Comparison of ENCODE assay signal across 9 mouse cellular contexts in the genomic region with DNA sequence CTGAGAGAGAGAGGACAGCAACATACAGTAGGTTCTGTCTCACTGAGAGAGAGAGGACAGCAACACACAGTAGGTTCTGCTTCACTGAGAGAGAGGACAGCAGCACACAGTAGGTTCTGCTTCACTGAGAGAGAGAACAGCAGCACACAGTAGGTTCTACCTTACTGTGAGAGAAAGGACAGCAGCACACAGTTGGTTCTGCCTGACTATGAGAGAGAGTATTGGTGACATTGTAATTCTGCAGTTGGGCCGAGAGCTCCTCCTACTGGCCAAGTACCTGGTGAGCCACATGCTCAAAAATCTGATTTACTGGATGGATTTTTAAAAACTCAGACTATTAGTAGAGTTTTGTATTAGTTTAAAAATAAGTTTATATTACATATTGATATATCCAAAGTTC. TPM values are rescaled to one million over a fixed set of nuclear protein-coding genes. Genes with fewer than 3 reads are reported as not detected.
DNase-seq lines count a peak whose midpoint lies in the region; ATAC-seq and TF ChIP-seq lines count a peak whose summit lies in the region.
"Had no signal": no experiment of that assay in that cellular context is flagged by ENCODE, and none has a peak within 500 bp of the region (broad histone marks: within the 10 kb centered on the region; RNA-seq: fewer than 3 reads in every experiment).

No protein-coding gene starts in this region.

- 14% methylated on average over 1 of the region's 1 CpGs for WGBS in bone marrow, adult 2 months
- 16% methylated on average over 1 of the region's 1 CpGs for WGBS in embryonic facial prominence, embryonic 11.5 days

- no peak; the same call in 1 of the 2 replicates for ATAC-seq in embryonic facial prominence, embryonic 11.5 days (replicated peaks; ENCODE audit: insufficient number of reproducible peaks, low FRiP score, low TSS enrichment, low read depth)

- TF ChIP-seq EP300 in MEL (IDR thresholded peaks at IDR 0.05; ENCODE audit: low read depth in 1 of 2, low read length in 2 of 2): no peak

- H3K4me3 ChIP-seq in MEL (ENCODE audit: control insufficient read depth in 1 of 2, insufficient read depth in 1 of 2, low read depth in 2 of 2, low read length in 2 of 2): no peak overlapping the region
- no peak overlapping the region for H3K4me3 ChIP-seq in bone marrow, adult 2 months (replicated peaks; ENCODE audit: control insufficient read depth, low read depth, low read length)
- H3K4me3 ChIP-seq in embryonic facial prominence, embryonic 11.5 days (ENCODE audit: low read depth, low read length): no peak overlapping the region
- H3K4me3 ChIP-seq: megakaryocyte, embryonic 14.5 days had no signal

- no peak overlapping the region for H3K27ac ChIP-seq in MEL (ENCODE audit: control insufficient read depth, low read depth, low read length)
- H3K27ac ChIP-seq in bone marrow, adult 2 months (ENCODE audit: control insufficient read depth, insufficient read depth, low read depth, low read length, poor library complexity): no peak overlapping the region
- H3K27ac ChIP-seq in embryonic facial prominence, embryonic 11.5 days (replicated peaks; ENCODE audit: low read depth, low read length): no peak overlapping the region

- no peaks in the 10 kb centered on the region for H3K9me3 ChIP-seq in MEL (replicated peaks; ENCODE audit: insufficient read depth, low read length)
- no peaks in the 10 kb centered on the region for H3K9me3 ChIP-seq in embryonic facial prominence, embryonic 11.5 days (replicated peaks; ENCODE audit: control insufficient read depth, low read length)
- H3K9me3 ChIP-seq: megakaryocyte, embryonic 14.5 days had no signal

- H3K36me3 ChIP-seq in MEL (ENCODE audit: control insufficient read depth in 1 of 2, insufficient read depth in 2 of 2, low read length in 2 of 2): no peaks in the 10 kb centered on the region
- no peaks in the 10 kb centered on the region for H3K36me3 ChIP-seq in embryonic facial prominence, embryonic 11.5 days (replicated peaks; ENCODE audit: control insufficient read depth, insufficient read depth, low read depth, low read length)

- H3K4me2 ChIP-seq in embryonic facial prominence, embryonic 11.5 days (ENCODE audit: low read depth, low read length): no peak overlapping the region

- peak; percentile 93 for TF ChIP-seq RAD21 in MEL (IDR thresholded peaks at IDR 0.05; ENCODE audit: low read depth, low read length)

- TF ChIP-seq CTCF in MEL (IDR thresholded peaks at IDR 0.05 in 2 of 3, conservative IDR thresholded peaks at IDR 0.05 in 1 of 3; ENCODE audit: control insufficient read depth in 1 of 3, insufficient read depth in 1 of 3, low read depth in 2 of 3, low read length in 3 of 3, poor library complexity in 1 of 3, severe bottlenecking in 1 of 3): peak; percentile 80 to 90 (median 81)
- peak; percentile 77 for TF ChIP-seq CTCF in bone marrow, adult 2 months (IDR thresholded peaks at IDR 0.05; ENCODE audit: control insufficient read depth, insufficient read depth, low read length)

- no peak overlapping the region for H3K9ac ChIP-seq in MEL (ENCODE audit: control insufficient read depth, low read depth, low read length, poor library complexity, severe bottlenecking)
- no peak overlapping the region for H3K9ac ChIP-seq in embryonic facial prominence, embryonic 11.5 days (replicated peaks; ENCODE audit: low read length)

- H3K79me2 ChIP-seq in MEL (ENCODE audit: control insufficient read depth, insufficient read depth, low read length, poor library complexity): no peaks in the 10 kb centered on the region

- no peak for TF ChIP-seq POLR2A in MEL (IDR thresholded peaks at IDR 0.05; ENCODE audit: control insufficient read depth in 1 of 2, insufficient read depth in 1 of 2, low read depth in 1 of 2, low read length in 2 of 2, poor library complexity in 1 of 2)
- TF ChIP-seq POLR2A in bone marrow, adult 2 months (IDR thresholded peaks at IDR 0.05; ENCODE audit: borderline replicate concordance, control insufficient read depth, low read depth, low read length): no peak

- peak; percentile 62 for DNase-seq in MEL (ENCODE audit: low read depth, low spot score)
- peak; percentile 77 for DNase-seq in embryonic facial prominence, embryonic 11.5 days (ENCODE audit: low spot score)
- peak; percentile 83 for DNase-seq in heart, postnatal 4 days
- peak; percentile 32 to 87 for DNase-seq in layer of hippocampus, adult 18-20 months (ENCODE audit: low spot score in 2 of 2)
- peak; percentile 82 for DNase-seq in lung, postnatal 10 days
- peak; percentile 69 for DNase-seq in right cerebral cortex, adult 18-20 months
- DNase-seq in yolk sac, embryonic 10.5 days (ENCODE audit: low spot score): peak; percentile 40

- no peaks in the 10 kb centered on the region for H3K27me3 ChIP-seq in MEL (ENCODE audit: control insufficient read depth in 1 of 2, insufficient read depth in 2 of 2, low read length in 2 of 2)
- no peaks in the 10 kb centered on the region for H3K27me3 ChIP-seq in embryonic facial prominence, embryonic 11.5 days (ENCODE audit: control insufficient read depth, insufficient read depth, low read length)
- H3K27me3 ChIP-seq: megakaryocyte, embryonic 14.5 days had no signal

- no peaks in the 10 kb centered on the region for H3K4me1 ChIP-seq in MEL (ENCODE audit: control insufficient read depth in 1 of 2, insufficient read depth in 2 of 2, low read length in 2 of 2)
- H3K4me1 ChIP-seq in bone marrow, adult 2 months (ENCODE audit: control insufficient read depth, insufficient read depth, low read length): no peaks in the 10 kb centered on the region
- no peaks in the 10 kb centered on the region for H3K4me1 ChIP-seq in embryonic facial prominence, embryonic 11.5 days (ENCODE audit: control insufficient read depth, insufficient read depth, low read length)

TF ChIP-seq in MEL, 35 proteins besides CTCF, POLR2A, EP300 and RAD21:
- peak; percentile 92 for TF ChIP-seq SMC3 (IDR thresholded peaks at IDR 0.05; ENCODE audit: low read depth, low read length)
- TF ChIP-seq MAX (IDR thresholded peaks at IDR 0.05; ENCODE audit: low read length): peak; percentile 40; the same call in 1 of the 2 replicates
- TF ChIP-seq ZC3H11A (IDR thresholded peaks at IDR 0.05; ENCODE audit: low read depth, low read length): peak; percentile 80
- TF ChIP-seq ZKSCAN1 (IDR thresholded peaks at IDR 0.05; ENCODE audit: low read depth, low read length): peak; percentile 90; the same call in 1 of the 2 replicates
- TF ChIP-seq MAFK (IDR thresholded peaks at IDR 0.05; ENCODE audit: borderline replicate concordance, low read depth, low read length): no peak
- TF ChIP-seq POLR2AphosphoS5 (IDR thresholded peaks at IDR 0.05; ENCODE audit: borderline replicate concordance, low read depth, low read length): no peak
- TF ChIP-seq JUND (IDR thresholded peaks at IDR 0.05; ENCODE audit: low read depth, low read length): no peak
- TF ChIP-seq UBTF (IDR thresholded peaks at IDR 0.05; ENCODE audit: borderline replicate concordance, insufficient read depth, low read depth, low read length): no peak
- TF ChIP-seq ZMIZ1 (IDR thresholded peaks at IDR 0.05; ENCODE audit: low read depth, low read length): no peak
- peak; percentile 81 for TF ChIP-seq MYC (IDR thresholded peaks at IDR 0.05; ENCODE audit: low read depth, low read length)

RNA-seq across cellular contexts. Expression of a gene that starts 47.6 kb away (rescaled TPM):
- total RNA-seq in MEL (2012; rRNA removed): not detected in 2 replicates
- not detected for polyA plus RNA-seq in MEL (2012; ENCODE audit: insufficient read depth in 1 of 2, insufficient read length in 2 of 2, low read depth in 1 of 2, low replicate concordance in 2 of 2, missing spikeins in 1 of 2)
- not detected in 2 replicates for polyA plus RNA-seq in bone marrow, adult 2 months (2011; ENCODE audit: insufficient read depth, insufficient read length, low replicate concordance, missing spikeins)
- not detected in 2 replicates for polyA plus RNA-seq in embryonic facial prominence, embryonic 11.5 days (2014; fragmentation: Nextera tagmentation; extraction: Ambion mirVana)
- total RNA-seq in heart, postnatal 4 days (2021): not detected
- total RNA-seq in layer of hippocampus, adult 18-20 months (2021): not detected
